Mouse (Mus musculus): ENCODE measurements around the gene Fam131c.
A peak's percentile ranks its signal among the peaks of the same experiment; 100 is the strongest.

Fam131c gene

DNA sequence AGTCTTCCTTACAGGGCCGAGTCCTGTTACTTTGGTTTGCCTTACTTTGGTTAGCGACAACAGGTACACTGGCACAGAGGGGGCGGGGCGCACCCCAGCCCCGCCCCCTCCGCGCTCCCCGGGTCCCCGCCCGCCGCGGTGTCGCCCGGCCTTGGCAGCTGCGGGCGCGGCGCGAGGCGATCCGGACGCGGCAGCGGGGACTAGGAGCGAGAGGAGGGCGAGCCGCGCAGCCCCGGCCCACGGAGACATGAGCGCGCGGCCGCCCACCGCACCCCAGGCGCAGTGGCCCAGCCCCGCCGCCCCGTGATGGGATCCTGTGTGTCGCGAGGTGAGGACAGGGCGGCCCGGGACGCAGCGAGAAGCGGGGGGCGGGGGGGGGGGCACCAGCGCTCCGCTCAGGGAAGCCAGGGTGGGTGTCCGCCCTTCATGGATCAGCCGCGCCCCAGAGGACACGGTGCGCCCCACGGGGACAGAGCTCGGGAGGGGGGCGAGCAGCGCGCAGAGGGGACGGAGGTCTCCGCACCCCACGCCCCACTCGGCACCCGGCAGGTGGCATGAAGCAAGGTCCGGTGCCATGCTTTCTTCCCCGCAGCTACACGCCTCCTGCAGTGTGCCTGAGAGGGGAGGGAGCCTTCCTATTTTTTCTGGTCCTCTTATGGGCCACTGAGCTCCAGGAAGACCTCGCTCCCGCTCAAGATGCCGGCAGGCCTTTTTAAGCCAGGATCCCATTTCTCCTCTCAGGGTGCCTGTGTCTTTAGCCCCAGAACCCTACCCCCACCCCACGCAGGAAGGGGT is at the start of gene Fam131c:
TSS of gene Fam131c (plus strand) at position 224 of the 795 bp plus-strand sequence.
- DNase-seq (ENCODE audit: low spot score), result no peak

DNA sequence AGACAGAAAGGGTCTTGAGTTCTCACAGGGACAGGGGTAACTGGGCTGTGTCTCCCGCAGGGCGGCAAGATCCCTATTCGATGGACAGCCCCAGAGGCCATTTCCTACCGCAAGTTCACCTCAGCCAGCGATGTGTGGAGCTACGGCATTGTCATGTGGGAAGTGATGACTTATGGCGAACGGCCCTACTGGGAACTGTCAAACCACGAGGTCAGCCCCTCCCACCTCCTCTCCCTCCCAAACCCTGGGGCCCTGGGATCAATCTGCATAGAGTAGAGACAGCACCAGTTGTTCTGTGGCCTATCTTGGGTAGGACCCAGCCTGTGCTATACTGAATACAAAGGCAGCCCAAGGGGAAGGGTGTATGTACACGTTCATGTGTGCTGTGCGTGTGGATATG is 45.5 kb upstream of the Fam131c start:
- DNase-seq (ENCODE audit: low spot score), result no peak

DNA sequence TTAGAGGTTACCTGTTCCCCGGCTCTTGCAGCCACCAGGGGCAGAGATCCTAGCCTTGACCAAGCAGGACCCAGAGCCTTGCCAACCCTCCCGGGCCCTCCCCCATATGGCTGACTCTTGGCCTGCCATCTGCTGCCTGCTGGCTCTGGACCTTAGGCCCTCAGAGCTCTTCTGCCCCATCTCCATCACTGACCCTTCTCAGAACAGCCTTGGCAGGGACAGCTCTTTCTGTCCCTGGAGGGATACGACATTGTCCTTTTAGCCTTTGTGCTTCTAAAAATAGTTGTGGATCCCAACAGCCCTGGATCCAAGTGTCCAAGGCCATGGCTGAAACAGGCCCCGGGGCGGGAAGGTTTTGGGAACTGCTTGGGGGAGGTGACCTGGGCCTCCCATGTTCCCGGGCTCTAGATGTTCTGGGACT is 43.2 kb upstream of the Fam131c start:
- peak; percentile 41 for DNase-seq (ENCODE audit: low spot score)

DNA sequence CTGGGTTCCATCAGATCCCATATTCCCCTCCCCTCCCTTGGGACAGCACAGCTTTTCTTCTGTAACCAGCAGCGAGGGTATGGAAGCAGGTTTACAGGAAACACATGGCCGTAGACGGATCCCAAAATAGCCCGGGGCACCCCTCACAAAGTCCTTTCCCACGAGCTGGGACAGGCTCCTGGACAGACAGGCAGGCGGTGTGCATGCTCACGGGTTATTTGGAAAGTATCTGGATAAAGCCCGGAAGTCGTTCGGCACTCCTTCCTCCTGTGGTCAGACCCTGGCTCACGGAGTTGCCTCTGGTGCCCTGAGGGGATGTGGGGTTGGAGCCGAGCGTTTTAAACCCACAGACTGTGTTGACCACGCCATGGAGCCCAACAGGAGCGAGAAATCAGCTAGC is 42.4 kb upstream of the Fam131c start:
- DNase-seq (ENCODE audit: low spot score), result no peak

DNA sequence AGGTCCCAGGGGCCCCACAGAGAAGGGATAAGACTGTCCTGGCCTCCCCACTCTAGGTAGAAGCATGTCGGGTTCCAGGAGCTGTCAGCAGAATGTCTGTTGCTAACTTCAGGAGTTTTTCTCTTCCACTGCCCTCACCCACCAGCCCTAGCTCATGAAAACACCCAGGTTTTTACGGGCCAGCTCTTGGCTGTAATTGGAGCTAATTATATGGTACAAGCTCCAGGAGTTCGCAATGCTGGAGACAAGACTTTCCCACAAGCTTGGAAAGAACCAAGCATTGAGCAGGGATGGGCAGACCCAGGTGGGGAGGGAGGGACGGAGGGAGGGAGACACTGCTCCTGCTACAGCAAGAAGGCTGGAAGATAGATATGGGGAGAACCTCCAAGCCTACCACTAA is 40.9 kb upstream of the Fam131c start:
- no peak for DNase-seq (ENCODE audit: low spot score)

DNA sequence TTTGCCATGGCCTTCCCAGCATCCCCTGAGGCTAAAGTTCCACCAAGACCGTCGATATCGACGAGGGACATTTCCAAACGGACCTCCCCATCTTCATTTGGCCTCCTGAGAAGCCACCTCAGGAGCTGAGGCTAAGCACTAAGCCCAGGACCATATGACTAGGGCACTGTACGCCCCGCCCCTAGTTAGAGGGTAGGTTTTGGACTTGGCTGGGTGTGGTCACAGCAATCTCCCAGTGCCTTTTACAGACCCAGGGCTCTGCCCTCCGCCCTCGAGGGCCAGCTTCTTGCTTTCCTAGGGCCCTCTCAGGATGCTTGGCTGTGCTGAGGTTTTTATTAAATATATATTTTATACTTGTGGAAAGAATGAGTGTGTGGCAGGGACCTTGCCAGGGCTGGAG is 39.3 kb upstream of the Fam131c start:
- DNase-seq (ENCODE audit: low spot score), result no peak

DNA sequence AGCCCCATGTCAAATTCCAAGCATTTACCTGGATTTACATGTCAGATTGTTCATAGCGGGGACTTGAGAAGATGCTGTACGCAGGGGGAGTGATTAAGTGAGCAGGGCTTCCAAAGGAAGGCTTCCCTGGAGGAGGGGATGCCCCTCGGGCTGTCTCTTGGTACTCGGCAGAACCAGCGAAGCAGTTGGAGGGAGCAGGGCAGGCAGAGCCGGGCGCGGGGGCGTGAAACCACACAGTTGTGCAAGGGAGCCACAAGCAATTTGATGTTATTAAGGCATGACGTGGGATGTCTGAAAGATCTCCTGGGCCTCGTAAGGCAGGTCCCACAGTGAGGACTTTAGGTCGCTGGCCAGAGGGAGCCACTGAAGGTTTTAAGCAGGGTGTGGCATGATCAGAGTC is 38.1 kb upstream of the Fam131c start:
- no peak for DNase-seq (ENCODE audit: low spot score)

DNA sequence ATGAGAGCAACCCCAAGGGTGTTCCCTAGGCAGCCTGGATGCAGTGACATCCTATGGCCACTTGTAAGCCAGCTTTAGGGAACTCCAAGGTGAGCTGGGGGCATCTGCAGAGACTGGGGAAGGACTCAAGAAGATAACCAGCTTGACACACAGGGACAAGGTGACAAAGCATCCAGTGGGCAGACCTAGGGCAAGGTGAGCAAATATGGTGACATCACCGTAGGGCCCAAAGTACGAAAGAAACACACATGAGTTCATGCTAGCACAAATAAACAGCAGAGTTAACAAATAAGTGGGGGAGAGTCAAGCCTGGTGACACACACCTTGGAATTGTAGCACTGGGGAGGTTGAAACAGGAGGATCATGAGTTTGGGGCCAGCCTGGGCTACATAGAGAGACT is 36.6 kb upstream of the Fam131c start:
- DNase-seq (ENCODE audit: low spot score), result no peak

DNA sequence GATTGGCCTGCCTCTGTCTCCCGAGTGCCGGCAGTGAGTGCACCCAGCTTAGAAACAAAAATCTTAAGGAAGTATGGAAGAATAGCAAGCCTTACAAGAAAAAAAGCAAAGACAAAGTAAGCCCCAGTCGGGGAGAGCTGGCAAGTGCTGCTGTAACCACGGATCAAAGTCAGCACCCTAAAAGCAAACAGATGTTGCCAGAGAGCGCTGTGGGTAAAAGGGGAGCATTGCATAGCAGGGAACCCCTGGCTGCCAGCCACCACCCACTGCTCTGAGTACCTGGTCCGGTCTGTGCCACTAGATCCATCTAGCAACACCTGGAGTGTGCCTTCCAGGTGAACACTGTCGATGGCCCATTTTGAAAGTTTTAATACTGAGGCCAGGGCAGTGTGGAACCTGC is 35.8 kb upstream of the Fam131c start:
- DNase-seq (ENCODE audit: low spot score), result no peak

DNA sequence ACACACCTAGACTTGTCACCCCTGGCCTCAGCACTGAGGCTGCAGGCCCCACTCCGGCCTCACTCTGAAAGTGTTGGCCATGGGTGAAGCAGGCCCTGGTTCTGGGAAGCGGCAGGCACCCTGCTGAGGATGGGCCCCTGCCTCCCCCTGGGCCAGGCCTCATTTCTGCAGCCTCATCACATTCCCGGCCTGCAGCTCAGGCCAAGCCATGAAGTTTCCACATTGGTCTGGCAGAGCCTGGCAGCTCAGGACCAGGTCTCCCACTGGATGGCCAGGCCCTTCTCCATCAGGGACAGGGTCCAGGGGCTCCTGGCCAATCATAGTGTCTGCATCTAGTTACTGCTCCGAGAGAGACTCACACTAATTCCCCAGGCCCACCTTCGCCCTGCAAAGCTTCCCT is 33.3 kb upstream of the Fam131c start:
- DNase-seq (ENCODE audit: low spot score), result peak; percentile 6

DNA sequence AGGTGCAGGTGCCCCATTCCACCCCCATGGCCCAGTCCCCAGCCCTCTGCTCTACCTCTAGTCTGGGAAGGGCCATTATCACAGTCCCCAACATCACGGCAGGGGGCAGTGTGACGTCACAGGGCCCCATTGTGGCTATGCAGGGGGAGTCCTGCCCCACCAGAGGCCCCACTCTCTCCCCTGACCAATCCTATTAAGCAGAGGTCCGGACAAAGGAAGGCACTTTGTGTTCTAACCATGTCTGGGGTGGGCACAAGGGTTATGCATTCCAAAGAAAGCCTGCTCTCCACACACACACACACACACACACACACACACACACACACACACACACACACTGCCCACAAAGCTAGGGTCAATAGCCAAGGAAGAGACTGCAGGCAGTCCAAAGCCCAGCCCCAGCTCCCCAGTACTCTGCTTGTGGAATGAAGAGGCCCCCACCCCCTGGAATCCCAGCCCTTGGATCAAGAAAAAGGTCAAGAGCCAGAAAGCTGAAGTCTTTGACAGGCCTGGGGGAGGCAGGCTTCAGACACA is 32.7 kb upstream of the Fam131c start:
- DNase-seq (ENCODE audit: low spot score), result no peak

DNA sequence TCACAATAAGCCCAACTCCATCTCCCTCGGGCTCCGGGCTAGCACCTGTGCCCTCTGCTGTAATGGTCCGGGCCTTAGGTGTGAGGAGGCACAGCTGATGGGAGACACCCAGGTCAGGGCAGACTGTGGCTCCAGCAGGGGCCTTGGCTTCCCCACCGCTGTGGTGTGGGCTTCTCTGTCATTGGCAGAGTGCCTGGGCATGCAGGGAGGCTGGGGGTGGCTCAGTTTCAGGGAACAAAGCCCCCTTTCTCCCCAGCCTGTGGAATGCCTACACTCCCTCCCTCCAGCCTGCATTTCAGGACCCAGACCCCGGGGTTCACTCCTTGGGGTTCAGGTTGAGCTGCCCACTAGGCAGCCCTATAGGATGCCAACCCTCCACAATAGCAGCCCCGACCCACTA is 31.8 kb upstream of the Fam131c start:
- no peak for DNase-seq (ENCODE audit: low spot score)

DNA sequence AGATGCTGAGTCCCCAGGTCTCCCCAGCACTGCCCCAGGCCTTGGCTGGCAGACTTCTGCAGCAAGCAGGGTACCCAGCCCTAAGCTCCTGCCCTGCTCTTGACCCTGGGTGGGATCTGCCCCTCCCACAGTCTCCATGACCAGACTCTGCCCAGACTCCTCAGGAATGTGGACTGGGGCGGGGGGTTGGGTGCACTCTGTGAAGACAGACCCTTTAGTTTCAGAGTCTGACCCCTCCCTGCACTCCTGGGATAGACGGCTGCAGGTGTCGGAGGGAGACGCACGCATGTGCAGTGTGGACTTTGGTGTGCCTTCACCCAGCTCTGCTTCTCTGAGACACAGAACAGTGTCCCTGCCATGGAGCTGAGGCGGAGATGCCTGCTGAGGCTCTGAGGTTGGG is 30.0 kb upstream of the Fam131c start:
- no peak for DNase-seq (ENCODE audit: low spot score)

DNA sequence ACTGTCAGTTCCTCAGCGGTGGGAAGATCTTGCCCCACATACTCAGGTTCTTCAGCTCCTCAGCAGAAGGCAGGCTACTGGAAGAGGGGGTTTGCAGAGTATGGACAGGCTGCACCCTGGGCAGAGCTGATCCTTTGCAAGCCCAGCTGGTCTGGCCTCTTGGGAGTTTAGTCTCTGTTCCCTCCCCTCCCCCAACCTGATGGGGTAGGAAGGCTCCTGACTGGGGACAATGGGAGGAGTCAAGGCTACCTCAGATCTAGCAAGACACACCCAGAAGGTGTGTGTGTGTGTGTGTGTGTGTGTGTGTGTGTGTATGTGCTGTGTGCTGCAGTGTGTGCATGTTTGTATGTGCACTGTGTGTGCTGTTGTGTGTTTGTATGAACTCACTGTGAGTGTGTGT is 29.2 kb upstream of the Fam131c start:
- DNase-seq (ENCODE audit: low spot score), result no peak

DNA sequence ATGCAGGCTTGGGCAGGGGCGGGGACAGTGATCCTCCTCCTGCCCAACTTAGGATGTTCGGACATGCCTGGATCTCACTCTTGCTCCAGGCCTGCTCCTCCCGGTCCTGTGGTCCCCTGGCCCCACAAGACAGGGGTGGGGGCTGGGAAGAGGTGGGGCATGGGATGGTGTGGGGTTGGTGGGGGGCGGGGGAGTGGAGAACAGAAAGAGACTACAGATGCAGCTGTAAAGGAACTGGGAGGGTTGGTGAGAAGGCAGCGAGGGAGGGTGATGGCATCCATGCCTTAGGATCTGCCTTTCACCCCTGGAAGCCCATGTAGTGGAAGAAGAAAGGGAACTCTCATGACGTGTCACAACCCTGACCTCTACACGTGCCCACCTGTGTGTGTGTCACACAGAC is 26.5 kb upstream of the Fam131c start:
- no peak for DNase-seq (ENCODE audit: low spot score)

DNA sequence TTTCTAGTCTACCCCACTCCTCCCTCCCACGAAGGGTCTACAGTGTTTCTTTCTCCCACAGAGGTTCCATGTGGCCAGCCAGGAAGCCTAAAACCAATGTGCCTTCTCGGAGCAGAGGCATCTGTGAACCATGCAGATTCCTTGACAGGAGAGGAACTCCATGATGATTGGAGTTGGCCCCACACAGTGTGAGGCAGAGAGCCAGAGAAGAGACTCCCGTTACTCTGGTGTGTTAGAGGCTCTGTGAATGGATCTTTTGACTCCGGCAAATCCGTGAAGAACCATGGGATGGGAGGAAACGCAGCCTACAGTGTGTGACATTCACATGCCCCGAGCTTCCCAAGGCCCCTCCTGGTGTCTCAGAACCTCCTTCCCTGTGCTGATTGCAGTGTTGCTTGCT is 24.5 kb upstream of the Fam131c start:
- DNase-seq (ENCODE audit: low spot score), result no peak

DNA sequence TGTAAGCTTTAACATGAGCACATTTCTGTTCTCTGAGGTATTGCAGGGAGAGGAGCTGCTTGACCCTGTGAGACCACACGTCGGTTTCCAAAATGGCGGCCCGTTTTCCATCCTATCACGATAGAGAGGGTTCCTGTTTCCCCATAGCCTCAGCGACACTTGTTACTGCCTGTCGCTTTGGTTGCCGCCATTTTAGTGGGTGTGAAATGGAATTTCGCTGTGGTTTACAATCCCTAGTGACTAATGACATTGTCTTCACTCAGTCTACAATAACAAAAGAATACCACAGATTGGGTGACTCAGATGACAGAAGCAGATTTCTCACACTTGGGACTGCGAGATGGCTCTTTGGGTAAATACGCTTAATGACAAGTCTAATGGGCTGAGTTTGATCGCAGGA is 22.8 kb upstream of the Fam131c start:
- no peak for DNase-seq (ENCODE audit: low spot score)

DNA sequence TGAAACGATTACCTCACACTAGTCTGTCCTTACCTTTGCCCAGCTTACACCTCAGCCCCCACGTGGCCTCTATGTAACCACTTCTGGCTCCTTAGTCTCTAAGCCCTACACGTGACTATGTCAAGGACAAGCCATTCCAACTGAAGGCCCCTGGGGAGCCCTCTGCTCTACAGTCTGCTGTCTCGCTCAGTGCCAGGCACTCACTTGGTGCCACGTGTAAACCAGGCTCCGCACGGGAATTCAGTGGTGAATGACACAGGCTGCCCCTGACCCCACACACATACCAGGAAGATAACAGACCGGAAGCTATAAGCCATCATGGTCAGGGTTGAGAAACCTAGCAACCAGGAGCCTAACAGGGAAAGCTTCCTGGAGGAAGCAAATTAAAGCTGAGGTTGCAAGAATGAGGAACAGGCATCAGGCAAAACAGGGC is 20.6 kb upstream of the Fam131c start:
- DNase-seq (ENCODE audit: low spot score), result no peak

DNA sequence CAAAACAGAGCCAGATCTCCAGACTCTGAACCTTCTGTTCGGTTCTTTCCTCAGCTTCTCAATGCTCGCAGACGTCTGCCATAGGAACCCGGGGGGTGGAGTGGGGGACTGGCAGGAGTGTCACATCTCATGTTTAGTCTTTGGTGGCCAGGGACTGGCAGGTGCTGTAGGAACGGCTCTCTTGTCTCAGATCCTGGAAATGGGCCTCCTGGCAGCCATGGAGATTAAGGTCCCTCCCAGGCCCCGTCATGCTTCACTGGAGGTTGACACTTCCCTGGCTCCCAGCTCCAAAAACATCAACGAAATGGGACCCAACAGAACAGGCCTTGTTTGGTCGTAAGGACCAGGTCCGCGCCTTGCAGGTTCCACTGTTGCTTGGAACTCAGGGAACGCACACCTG is 19.4 kb upstream of the Fam131c start:
- DNase-seq (ENCODE audit: low spot score), result no peak

DNA sequence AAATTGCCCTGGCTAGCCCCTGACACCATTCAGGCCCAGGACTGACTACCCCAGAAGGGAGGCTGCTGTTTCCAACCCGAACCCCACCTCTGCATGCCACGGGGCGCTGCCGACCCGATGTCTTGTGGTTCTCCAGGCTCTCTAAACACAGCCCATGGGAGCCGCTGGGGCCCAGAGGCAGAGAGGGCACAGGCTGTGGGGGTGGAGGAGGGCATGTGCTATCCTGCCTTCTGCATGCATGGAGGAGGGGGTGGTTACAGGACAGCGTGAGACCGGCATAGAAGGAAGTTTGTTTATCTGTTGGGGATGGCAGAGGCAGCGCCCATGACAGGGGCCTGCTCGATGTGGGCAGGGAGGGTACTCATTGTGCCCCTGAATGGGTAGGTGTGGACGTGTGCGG is 18.0 kb upstream of the Fam131c start:
- DNase-seq (ENCODE audit: low spot score), result no peak

DNA sequence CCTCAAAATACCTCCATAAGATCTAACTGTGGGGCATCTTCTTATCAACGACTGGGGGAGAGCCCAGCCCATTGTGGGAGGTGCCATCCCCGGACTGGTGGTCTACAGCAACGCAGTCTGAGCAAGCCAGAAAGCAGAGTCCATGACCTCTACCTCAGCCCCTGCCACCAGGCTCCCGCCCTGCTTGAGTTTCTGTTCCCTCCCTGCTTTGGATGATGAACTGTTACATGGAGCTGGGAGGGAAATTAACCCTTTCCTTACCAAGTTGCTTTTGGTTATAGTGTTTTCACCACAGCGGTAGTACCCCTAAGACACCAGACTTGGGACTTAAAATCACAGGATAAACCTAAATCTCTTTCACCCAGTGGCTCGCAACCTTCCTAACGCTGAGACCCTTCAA is 16.0 kb upstream of the Fam131c start:
- DNase-seq (ENCODE audit: low spot score), result no peak

DNA sequence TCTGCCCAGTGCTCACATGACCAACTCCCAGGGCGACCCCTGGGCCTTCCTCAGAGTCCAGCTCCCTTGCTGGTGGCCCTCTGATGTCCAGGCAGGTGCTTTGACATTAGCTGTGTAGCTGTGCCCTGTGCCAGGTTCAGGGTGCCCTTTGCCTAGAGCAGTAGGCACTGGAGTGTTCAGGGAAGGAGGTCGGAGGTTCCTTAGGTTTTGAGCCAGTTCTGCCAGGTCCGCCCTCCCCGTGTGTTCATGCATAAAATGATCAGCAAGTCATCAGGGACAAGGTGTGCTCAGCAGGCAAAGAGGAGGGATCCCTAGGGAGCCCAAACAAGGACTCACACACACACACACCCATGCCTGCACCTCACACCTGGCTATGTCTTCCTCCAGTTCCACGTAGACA is 15.0 kb upstream of the Fam131c start:
- DNase-seq (ENCODE audit: low spot score), result no peak

DNA sequence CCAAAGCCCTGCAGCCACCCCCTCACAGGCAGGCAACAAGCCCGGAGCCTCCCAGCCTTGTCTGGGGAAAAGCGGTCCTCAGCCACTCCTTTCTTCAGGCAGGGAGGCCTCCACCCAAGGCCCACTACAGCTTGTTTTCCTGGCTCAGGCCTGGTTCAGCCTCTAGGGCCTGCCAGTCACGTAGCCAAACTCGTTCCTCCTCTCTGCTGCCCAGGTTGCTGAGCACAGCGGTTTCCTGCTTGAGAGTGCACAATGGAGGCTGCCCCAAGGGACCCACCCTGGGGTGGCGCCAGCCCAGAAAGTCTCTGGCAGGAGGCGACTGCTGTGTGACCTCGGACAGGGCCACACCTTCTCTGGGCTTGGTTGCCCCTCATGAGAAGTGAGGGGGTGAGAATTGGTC is 14.2 kb upstream of the Fam131c start:
- DNase-seq (ENCODE audit: low spot score), result no peak

DNA sequence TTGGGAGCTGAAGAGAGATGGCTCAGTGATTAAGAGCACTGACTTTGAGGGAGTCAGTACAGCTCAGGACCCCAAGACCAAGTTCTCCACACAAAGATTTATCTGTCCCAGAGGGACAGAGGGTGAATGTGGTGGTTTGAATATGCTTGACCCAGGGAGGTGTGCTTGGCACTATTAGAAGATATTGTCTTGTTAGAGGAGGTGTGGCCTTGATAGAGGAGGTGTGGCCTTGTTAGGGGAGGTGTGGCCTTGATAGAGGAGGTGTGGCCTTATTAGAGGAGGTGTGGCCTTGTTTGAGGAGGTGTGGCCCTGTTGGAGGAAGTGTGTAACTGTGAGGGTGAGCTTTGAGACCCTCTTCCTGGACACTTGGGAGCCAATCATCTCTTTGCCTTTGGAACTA is 10.2 kb upstream of the Fam131c start:
- no peak for DNase-seq (ENCODE audit: low spot score)
